Mouse (Mus musculus): ENCODE measurements around the gene Fcgbp.
A peak's percentile ranks its signal among the peaks of the same experiment; 100 is the strongest.
"Not testable (repeated sequence)": the region's sequence is repeated elsewhere in the genome, so short reads cannot be mapped to it uniquely, and the experiment has no call there.

Fcgbp gene

GRCm38 (mm10) chr7:28070531-28071298 lies at the start of gene Fcgbp:
TSS of gene Fcgbp (plus strand) at chr7:28071236.
- DNase-seq (ENCODE audit: low read depth, low spot score) = no peak

GRCm38 (mm10) chr7:28044524-28044923 lies 26.5 kb upstream of the Fcgbp start:
- no peak for DNase-seq (ENCODE audit: low read depth, low spot score)

DNA sequence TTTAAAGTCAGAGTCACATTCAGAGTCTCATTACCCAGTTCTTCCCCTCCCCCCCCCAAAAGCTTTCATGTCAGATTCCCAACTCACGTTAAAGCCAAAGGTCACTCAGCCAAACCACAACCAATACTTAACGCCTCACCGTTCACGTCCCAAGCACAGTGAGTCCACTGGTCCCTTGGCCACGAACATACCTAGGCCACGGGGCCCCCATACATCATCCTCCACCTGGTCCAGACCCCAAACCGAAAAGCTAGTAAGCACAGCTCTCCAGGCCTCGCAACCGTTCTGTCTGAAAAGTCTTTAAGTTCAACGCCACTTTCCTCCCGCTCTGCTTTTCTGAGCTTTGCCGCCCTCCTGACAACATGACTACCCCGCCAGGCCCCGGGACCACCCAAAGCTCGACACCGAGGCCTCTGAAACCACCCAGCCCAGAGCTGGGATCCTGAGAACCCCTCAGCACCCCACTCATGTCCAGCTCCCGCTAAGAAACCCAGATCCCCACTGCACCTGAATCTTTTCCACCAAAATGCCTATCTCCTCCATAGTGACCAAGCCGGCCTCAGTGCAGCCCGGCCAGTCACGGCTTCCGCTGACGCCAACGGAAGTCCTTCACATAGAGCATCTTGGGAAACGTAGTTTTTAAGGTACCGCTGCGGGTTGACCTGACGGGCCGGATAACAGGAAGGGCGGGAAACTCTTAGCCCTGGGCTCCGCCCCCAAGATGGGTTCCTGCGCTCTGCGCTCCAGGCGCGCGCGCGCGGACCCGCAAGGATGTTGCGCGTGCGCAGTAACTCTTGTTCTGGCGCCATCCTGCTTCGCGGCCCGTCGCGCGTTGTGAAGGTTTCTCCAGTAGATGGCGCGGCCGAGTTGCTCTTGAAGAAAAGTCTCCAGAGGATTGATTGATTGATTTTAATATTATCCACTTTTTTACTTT lies 21.3 kb upstream of the Fcgbp start, which contains the start of gene Psmc4:
Psmc4 (minus strand) TSS at position 626 of the 934 bp plus-strand sequence.
- DNase-seq (ENCODE audit: low read depth, low spot score) = peak; percentile 99

GRCm38 (mm10) chr7:28050584-28050983 lies 20.5 kb upstream of the Fcgbp start:
- DNase-seq (ENCODE audit: low read depth, low spot score) = no peak

GRCm38 (mm10) chr7:28053046-28053930 lies 17.7 kb upstream of the Fcgbp start:
- DNase-seq (ENCODE audit: low read depth, low spot score) = no peak

GRCm38 (mm10) chr7:28059972-28060371 lies 11.1 kb upstream of the Fcgbp start:
- DNase-seq (ENCODE audit: low read depth, low spot score) = no peak

DNA sequence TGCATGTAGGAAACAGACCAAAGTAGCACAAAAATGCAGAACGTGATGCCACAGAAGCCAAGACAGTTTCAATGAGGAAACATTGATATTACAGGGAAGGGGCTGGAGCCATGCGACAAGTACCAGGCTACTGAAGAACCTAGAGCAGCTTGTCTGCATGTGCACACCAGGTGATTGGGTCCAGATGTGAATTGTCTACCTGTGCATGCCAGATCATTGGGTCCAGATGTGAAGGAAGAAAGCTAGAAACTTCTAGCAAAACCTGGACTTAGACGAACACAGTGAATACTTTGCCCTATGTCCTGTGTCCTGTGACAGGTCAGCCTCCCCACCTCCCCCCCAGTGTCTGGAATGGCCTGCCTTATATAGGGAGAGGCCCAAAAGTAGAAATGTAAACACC lies 2.4 kb upstream of the Fcgbp start:
- DNase-seq (ENCODE audit: low read depth, low spot score) = no peak

DNA sequence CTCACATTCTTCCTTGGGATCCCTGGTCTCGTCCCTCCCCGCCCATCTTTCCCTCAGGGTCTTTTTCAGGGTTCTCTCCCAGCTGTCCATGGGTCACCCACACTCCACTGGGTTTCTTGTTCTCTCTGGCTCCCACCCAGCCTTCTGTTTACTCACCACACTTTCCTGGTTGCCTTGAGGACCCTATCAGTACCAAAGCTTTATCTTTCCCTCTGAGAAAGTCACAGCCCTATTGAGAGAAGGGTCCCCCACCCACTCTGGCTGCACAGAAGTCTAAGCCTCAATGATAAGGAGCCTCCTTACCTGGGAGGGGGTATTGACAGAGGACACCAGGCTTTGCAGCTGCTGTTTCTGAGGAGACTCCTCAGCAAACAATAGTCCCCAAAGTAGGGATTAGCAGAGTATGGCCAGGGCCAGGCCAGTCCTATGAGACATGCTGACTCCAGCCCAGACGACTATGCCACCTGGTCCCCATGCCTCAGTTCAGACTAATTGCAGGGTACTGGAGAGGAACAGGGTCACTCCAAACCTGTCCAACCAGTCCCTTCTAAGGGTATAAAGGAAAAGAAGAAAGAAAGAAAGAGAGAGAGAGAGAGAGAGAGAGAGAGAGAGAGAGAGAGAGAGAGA lies 1.4 kb upstream of the Fcgbp start:
- DNase-seq (ENCODE audit: low read depth, low spot score) = no peak

GRCm38 (mm10) chr7:28084215-28084614 lies 13.2 kb downstream of the Fcgbp start:
- no peak for DNase-seq (ENCODE audit: low read depth, low spot score)

- no peak for DNase-seq (ENCODE audit: low read depth, low spot score)
Measured at GRCm38 (mm10) chr7:28086236-28086635, 15.2 kb downstream of the Fcgbp start.

- no peak for DNase-seq (ENCODE audit: low read depth, low spot score)
Measured at GRCm38 (mm10) chr7:28093541-28093940, 22.5 kb downstream of the Fcgbp start.

DNA sequence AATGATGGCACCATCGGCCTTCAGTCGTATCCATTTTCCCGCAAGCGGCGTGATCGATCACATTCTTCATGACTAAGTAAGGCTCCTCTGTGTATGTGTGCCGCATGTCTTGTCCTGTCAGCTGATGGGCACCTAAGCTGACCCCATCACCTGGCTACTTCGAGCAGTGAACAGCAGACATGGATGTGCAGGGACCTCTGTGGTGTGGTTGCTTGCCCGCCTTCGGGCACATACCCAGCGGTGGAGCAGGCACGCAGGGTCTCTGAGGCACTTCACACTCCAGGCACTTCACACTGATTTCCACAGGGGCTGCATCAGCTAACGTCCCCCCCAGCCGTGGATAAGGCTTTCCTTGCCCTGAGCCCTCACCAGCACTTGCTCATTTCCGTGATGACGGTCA lies 28.1 kb downstream of the Fcgbp start:
- DNase-seq (ENCODE audit: low read depth, low spot score) = no peak

DNA sequence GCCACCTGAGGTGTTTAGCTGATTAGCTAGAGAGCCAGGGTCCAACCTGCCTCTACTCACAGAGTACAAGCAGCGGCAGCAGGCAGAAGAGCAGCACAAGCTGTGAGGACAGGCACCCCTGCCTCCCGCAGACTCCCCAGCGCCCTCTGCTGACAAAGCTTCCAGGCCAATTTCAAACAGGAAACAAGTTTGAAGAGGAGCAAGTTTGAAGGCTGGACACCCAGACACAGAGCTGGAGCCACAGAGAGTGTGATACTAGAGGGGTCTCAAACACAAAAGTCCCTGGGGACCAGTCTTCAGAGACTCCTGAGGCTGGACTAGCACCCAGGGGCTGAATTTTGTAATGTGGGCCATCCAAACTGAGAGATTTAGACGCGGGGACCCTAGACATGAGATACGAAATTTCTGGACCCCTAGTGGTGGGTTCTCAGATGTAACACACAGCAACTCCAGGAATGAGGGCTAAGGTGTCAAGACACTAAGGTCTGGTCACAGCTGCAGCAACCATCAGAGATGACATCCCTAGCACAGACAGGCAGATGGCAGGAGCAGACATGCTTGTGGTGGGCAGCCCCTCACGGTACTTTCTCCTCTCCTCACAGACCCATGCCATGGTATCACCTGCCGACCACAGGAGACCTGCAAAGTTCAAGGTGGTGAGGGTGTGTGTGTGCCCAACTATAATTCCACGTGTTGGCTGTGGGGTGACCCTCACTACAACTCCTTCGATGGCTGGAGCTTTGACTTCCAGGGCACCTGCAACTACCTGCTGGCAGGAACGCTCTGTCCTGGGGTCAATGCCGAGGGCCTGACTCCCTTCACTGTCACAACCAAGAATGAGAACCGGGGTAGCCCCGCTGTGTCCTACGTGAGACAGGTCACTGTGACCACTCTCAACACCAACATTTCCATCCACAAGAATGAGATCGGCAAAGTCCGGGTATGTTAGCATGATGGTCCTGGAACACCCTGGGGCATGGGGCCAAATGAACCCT lies 29.9 kb downstream of the Fcgbp start:
- peak; percentile 16 for DNase-seq (ENCODE audit: low read depth, low spot score)

GRCm38 (mm10) chr7:28102936-28103335 lies 31.9 kb downstream of the Fcgbp start:
- not testable (repeated sequence) for DNase-seq (ENCODE audit: low read depth, low spot score)

GRCm38 (mm10) chr7:28104670-28105069 lies 33.6 kb downstream of the Fcgbp start:
- no peak for DNase-seq (ENCODE audit: low read depth, low spot score)

GRCm38 (mm10) chr7:28106241-28106640 lies 35.2 kb downstream of the Fcgbp start:
- no peak for DNase-seq (ENCODE audit: low read depth, low spot score)

GRCm38 (mm10) chr7:28114648-28115047 lies 43.6 kb downstream of the Fcgbp start:
- no peak for DNase-seq (ENCODE audit: low read depth, low spot score)

DNA sequence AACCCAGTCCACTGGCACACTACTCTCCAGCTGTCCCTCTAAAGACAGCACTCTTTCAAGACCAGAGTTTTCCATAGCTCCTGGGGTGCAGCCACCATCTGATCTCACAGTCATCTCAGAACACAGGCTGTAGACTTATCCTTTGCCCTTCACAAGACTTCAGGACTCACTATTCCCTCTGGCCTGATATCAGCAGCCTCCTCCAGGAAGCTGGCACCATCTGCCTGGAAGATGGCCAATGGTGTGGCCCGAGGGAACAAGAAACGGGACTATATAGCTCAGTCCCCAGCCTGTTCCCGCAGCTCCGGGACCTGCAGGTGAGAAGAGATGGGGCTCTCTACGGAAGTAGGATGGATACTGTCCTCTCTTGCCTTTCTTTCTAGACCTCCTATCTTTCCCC lies 58.1 kb downstream of the Fcgbp start, which contains the start of gene 9530053A07Rik:
9530053A07Rik (plus strand) TSS at position 301 of the 400 bp plus-strand sequence.
- no peak for DNase-seq (ENCODE audit: low read depth, low spot score)

- DNase-seq (ENCODE audit: low read depth, low spot score) = peak; percentile 10
Measured at GRCm38 (mm10) chr7:28137613-28138012, 66.6 kb downstream of the Fcgbp start.

DNA sequence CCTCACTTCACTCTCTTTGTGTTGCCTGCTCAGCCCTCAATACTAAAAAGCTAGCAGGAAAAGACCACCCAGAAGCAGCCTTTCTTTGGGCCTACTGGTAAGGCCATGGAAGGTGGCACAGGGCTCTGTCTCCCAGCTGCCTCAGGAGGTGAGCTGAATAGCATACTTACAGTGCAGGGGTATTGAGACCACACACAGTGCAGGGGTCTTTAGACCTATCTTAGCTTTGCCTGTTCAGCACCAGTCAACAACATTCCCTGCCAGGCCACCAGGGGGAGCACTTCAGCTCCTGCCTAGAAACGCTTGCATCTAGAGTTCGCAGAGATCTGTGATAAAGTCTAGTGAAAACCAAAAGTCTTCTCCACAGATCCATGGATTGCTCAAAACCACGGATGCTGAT lies 77.2 kb downstream of the Fcgbp start:
- peak; percentile 60 for DNase-seq (ENCODE audit: low read depth, low spot score)
